Mouse (Mus musculus) cerebellum, adult 9-11 months (tissue): ENCODE results near the gene Dlg2.

ENCODE experiments used
- DNase-seq: peaks from one replicate; pipeline ENCODE4 v3.0.0; 2022

The Dlg2 gene

DNA sequence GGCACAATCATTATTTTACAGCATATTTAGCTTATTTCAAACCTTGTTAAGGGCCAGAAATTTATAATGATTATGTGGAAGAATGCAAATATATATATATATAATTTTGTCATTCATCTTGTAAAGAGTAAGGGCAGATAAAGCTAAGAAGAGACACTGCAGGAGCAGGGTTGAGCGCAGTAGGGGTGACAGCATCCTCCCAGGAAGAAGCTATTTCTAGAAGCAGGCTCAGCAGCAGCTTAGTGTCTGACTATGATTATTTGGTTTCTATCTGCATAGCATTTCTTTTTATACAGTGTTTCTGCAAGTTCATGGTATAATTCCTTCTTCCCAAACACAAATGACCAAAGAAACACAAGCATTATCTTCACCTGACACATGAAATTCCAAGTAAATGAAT lies 1479.1 kb downstream of the Dlg2 start:
- DNase-seq, result no peak

DNA sequence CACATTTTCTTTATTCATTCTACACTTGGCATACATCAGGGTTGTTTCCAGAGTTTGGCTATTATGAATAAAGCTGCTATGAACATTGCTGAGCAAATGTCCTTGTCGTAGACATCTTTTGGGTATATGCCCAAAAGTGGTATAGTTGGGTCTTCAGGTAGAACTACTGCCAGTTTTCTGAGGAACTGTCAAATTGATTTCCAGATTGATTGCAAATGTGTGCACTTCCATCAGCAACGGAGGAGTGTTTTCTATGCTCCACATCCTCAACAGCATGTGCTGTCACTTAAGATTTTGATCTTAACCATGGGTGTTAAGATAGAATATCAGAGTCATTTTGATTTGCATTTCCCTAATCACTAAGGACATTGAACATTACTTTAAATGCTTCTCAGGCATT lies 1486.5 kb downstream of the Dlg2 start:
- DNase-seq, result no peak

DNA sequence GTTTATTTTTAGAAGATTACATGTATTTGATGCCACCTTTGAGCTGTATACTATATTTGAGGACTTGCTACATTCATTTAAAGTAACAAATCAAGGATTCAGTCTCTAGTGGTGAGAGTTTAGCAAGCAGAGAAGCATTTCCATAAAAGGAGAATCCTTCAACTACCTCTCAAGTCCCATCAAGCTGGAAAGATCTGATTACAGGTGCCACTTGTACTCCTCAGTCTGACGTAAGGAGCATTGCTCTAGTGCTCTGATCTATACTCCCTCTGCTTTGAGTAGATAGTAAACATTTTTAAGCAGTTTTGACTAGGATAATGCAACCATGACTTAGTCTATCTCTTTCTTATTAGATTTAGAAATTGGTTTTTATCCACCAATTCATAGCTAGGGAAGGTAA lies 1496.5 kb downstream of the Dlg2 start:
- no peak for DNase-seq

DNA sequence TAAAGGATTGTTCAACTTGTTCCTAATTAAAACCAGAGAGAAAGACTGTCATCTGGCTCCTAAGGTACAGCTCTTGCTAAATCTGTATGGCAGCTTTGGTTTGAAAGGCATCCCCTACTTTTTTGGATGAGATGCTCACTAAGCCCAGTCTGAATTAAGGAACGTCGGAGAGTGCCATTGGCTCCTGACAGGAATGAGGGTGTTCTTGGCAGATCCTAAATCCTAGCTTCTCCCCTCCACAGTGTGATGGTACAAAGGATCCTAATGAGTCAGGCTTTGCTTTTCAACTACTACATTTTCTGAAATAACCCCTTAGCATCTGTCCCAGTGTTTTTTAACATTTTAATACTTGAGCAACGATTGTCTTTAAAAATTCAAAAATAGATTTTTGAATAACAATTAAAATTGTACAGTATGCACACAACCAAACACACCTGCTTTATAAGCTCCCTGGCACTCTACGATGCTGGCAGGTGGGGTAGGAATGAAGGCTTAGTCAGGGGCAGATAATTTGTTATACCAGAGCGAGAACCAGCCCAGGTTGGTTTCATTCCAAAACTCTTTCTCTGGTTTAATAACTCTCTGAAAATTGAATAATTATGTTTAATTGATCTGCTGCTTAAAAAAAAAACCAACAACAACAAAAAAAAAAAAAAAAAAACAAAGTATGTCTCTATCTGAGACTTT lies 1527.4 kb downstream of the Dlg2 start:
- DNase-seq, result no peak

DNA sequence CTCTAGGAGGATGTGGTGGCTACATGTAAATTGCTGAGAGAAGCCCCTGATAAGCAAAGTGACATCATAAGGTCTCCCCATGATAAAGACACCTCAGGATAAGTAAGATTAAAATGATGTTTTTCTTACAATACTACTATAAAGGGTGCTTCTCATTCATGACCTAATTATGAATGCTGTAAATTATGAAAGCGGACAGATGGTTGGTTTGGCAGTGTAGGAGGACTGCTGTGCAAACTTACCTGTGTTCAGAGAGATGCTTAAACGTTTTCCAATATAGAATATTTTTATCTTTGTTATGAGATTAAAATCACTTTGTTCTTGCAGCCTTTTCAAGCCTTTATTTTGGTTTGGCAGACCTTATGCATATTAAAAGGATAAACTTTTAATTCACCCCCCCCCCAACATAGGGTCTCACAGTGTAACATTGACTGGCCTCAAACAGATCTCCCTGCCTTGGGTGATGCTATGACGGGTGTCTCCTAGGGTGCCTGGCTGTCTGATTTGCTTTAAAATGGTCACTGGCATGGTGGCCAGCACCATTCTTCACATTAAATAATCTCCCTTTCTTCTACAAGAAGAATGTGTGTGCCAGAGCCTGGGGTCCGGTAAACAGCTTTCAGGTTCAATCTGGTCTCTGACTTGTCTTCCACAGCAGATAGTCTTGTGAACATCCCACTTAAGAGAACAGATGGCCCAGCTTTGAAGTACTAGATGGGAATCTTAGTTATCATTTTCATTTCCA lies 1529.4 kb downstream of the Dlg2 start:
- peak; percentile 11 for DNase-seq

DNA sequence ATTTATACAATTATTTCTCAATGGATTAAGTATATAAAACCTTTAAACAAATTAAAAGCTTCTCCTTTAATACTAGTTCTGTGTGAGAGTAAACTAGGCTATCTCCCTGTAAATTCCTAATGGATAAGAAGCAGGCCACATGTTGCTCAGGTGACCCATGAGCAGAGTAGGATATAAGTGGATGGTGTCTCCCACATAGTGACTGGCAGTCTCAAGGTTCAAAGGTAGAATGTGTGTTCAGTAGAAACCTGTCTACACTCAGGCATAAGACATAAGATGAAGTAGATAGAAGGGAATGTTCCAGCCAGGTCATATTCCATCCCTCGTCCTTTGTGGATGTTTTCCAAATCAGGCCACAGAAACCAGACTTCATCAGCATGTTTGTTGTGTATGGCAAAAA lies 1532.2 kb downstream of the Dlg2 start:
- DNase-seq, result no peak

DNA sequence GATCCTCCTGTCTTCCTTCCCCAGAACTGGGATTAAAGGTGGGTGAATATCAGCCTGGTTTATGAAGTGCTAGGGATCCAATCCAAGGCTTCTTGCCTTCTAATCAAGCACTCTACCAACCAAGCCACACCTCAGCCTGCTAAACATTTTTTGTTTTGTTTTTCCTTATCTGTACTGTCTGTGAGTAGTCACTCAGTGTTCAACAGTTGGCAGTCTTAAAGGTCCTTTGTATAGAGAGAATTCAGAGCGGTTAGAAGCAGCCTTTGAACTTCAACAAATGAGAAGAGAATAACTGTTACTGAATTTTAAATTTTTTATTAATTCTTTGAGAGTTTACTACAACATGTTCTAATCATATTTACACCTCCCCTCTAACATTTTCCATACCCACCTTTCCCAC lies 1548.5 kb downstream of the Dlg2 start:
- DNase-seq, result no peak

DNA sequence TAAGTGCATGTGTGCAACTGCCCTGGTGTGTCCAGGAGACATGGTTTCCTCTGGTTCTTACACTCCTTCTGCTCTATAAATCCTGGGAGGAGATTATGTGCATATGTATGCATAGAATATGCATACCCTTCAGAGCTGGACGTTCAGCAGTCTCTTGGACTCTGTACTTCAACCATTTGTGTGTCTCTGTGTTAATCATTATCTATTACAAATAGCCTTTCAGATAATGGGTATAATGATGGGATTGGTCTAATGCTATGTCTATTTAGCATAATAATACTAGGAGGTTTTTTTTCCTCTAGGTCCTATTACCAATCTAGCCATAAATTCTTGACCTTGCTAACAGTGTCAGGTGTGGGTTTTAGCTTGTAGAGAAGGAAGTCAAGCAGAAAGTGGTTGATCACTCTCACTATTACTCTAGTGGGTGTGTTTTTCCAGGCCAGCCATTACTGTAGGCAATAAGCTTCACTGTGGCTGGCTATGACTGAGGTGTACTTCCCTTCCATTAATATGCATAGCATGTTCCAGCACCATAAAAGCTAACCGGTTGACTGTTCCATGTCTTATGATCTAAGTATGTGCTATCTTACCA lies 1549.1 kb downstream of the Dlg2 start:
- no peak for DNase-seq

DNA sequence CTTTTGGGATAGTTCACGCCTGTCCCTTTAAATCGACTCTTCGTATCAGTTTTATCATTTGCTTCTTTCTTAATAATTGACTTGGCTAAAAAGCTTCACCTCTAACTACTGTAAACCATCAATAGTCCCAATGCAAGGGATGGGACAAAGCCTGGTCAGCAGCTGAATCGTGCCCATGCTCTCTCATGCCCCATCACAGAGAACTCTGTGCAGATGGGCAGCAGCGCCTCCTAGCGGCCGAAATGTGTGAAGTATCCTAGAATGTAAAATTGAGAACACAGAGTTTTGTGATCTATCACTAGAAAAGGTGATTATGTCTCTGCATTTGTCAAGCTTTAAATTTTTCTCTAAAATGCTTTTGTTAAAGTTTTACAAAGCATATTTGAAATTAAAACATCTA lies 1550.6 kb downstream of the Dlg2 start:
- DNase-seq, result peak; percentile 44

DNA sequence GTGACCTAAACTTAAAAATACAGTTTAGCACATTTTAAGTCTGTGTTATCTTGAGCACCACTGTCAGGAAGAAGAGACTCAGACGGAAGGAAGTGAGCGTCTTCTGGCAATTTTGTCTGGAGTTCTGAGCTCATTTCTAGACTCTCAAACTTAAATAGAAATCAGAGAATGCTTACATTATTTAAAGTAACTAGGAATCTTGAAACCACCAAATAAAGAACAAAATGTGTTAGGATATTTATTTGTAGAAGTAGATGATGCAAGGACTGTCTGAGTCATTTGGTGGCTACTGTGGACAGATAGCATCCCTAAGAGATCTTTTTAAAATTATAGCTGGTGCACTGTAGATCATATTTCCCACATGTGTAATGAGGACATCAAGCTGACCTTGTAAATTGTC lies 1557.8 kb downstream of the Dlg2 start:
- DNase-seq, result no peak

DNA sequence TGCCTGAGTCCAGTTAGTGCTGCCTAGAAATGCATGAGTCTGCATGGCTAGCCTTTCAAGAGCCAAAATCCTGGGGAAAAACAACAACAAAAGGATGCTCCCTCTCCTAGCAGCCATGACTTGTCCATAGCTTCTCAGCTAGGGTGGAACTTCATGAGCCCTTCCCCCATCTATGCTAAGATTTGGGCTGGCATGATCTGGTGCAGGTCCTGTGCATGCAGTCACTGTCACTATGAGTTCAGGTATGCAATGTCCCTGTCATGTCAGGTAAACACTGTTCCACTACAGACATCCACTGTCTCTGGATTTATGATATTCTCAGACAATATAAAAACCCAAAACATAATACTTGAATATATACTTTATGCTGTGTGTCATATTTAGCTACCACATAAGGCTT lies 1563.7 kb downstream of the Dlg2 start:
- no peak for DNase-seq

DNA sequence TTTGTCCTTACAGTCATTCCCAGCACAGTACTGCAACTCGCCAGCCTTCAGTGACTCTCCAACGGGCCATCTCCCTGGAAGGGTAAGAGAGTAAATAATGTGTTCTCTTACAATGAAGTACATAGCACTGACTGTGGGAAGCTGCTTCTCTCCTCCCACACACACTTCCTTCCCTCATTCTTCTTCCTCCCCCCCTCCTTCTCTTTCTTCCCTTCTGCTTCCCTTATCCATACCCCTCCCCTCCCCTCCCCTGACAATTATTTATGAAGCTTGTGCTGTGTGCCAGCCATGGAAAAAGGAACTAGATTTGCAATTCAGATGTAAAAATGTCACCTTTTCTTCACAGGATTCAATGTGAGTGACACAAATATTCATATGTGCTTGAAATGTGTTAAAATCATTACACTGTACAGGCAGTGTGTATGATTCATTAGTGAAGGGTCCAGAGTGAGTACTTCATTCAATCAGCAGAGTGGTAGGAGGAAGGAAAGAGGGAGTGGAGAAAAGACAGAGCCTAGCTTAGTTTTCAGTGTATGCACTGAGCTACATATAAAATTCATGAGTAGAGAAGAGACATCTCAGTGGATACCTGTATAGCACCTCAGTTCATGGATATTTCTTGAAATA lies 1564.4 kb downstream of the Dlg2 start:
- DNase-seq, result no peak

DNA sequence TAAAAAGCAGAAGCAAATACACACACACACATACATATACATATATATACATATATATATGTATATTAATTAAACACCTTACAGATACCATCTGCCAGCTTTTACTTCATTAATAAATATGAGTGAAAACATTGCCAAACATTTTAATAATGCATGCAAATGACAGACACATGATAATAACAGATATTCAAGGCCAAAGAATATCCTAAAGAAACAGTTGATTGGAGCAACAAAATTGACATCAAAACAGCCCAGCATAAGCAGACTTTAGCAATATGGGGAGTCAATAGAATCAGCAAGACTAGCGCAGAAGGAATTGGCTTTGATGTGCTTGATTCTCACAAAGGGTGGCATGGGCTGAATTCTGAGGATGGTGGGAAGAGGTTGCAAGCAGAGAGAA lies 1568.5 kb downstream of the Dlg2 start:
- DNase-seq, result no peak

DNA sequence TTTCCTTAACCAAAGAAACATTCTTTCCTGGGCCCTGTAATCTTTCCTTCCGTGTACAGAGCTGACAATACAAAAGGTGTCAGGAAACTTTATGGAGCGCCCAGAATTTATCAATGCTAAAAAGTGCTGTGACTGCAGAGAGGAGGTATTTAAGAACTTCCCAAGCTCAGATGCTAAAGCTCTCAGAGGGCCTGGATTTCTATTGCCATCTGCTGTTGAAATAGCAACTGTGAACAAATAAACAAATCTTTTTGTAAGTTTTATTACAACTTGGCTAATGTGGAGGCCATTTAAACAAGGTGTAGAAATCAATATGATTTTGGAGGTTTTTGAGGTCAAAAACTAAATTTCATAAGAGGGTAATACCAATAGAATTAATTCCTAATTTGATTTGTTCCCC lies 1570.8 kb downstream of the Dlg2 start:
- DNase-seq, result no peak

DNA sequence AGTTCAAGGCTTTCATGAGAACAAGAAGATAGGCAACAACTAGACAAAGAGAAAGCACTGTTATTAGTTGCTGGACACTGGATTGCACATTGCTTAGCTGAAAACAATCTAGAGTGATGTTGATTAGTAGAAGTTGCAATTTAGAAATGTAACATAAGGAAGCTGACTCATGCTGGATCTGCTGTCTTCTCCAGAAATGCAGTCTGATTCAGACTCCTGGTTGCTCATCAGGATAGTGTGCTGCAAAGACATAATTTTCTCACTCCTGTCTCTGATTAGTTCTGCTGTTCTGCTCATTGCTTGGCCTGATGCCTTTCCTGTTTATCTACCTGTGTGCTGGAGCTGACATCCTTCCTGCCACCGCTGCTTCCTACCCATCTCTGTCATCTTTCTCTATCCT lies 1572.4 kb downstream of the Dlg2 start:
- no peak for DNase-seq

DNA sequence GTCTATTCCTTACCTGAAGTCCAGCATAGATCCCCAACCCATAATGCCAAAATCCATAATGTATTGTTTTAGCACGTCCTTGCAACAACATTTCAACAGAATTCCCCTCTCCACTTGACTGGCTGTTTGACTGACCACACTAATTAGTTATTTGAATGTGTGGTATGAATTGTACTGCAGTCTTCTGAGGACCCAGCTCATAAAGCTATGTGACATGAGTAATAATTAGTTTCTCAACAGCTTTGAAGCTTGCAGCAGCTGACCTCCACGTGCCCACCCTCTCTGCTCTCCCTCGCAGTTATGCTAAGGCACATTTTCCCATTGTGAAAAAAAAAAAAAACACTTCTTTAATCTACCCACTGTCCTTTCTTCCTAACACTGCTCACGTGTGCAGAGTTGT lies 1590.4 kb downstream of the Dlg2 start:
- DNase-seq, result no peak

DNA sequence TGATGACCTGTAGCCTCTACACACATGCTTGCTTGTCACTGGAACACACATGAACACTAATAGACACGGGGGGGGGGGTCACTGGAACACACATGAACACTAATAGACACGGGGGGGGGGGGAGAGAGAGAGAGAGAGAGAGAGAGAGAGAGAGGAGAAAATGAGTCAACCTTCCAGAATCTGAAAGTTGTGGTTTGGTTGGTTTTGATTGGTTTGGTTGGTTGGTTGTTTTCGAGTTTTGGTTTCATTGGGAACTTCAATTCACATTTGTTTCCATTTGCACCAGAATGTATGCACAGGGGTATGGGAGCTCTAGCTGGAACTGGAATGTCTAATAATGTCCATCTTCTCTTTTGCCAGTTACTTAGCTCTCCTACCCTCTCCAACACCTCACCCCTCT lies 1611.0 kb downstream of the Dlg2 start:
- DNase-seq, result no peak

DNA sequence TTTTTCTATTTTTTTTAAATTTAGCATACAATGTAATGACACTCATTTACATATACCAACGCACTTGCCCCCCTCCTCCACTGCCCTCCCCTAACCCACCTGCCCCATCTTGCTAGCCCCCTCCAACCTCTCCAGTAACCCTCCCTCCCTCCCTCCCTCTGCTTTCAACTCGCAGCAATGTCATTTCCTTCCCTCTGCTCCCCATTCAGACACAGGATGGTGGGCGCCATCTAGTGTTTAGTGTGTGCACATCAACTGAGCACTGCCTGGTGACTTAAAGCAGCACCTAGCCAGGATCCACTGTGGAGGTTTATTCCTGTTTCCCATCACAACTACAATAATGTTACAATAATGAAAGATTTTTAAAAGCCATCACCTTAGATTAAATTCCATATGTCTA lies 1617.4 kb downstream of the Dlg2 start:
- peak; percentile 52 for DNase-seq

DNA sequence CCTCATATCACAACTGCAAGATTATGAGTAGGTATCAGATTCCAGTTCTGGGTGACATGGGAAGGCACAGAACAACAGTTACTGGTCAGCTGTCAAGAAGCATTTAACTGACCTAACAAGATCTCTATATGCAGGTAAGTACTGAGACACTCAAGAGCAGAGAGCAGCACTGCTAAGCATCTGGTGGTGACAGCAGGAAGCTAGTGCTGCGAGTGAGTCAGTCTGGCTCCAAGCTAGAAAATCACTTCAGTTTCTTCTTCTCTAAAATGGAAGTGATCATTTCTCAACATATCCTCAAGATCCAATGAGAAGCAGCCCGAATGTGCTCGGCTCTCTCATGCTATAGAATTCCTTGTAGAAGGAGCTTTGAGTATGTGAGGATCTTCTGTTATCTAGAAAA lies 1618.7 kb downstream of the Dlg2 start:
- DNase-seq, result no peak

DNA sequence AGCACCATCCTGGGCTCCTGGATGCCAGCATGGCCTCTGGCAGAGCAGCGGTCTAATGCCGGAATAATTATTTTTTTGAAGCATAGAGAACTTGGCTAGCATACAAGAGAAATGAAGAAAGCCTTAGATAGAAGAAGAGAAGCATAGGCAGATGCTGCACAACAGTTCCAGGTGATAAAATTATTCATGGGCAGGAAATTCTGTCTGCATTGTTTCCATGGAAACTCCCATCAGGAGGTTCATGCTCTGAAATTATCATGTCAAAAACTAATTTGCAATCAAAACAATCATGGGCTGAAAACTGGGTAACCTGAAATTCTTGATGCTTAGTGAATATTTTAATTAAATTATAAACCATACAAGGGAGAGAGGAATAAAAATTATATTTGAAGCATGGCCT lies 1624.4 kb downstream of the Dlg2 start:
- DNase-seq, result no peak

DNA sequence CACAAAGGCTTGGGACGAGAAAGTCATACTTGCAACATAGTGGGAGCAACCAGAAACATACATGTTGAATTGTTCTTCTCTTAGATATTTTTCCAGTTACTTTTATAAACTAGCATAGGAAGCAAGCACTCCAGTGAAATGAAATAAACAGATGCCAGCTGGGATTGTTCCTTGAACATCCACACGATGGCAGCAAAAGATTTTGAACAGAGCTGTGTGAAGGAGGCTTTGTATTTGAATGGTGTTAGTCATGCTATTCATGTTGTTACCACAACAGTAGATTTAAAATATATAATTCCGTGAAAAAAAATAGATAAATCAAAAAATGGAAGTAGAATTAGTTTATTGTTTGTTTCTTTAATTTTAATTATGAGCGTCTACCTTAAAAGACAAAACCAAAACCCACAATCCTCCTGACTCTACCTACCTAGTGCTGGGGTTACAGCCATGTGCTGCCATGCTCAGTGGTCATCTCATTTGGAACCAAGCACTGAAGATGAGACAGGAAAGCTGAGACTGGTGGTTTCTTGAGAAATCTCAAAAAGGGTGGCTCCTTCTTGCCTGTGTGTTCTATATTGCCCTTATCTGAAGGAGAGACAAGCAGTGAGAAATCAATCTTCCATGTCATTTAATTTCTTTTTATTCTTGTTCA lies 1626.5 kb downstream of the Dlg2 start:
- peak; percentile 51 for DNase-seq

DNA sequence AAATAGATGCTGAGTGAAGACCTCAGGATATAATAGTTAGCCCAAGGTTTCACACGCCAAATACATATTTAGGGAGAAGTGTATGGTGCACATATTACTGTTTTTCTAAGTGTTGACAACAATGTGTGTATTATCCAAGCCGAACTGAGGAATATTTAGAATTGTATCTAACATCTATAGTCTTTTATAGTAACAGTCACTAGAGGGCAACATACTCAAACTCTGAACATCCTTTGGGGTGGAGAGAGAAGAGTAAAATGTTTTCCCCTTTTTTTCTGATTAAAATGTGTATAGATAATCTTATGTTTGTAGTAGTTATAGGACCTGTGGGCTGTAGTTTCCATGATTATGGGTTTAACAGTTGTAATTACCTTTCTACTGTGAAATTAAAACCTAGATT lies 1629.0 kb downstream of the Dlg2 start:
- no peak for DNase-seq

DNA sequence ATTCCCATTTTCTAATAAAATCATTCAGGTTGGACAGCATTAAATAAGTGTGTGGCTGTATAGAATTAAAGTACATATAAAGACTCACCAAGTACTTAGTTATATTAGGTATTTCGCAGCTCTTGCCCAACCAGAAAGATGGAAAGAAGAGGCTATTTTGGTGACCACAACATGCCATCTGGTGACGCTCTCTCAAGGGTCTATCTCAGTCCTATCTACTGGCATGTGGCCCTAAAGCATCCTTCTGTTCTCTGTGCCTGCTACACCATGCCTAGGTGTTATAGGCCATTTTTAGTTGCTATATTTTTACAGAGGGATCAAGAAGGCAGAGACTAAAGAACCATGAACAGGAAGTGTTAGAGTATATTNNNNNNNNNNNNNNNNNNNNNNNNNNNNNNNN lies 1629.5 kb downstream of the Dlg2 start:
- peak; percentile 41 for DNase-seq

DNA sequence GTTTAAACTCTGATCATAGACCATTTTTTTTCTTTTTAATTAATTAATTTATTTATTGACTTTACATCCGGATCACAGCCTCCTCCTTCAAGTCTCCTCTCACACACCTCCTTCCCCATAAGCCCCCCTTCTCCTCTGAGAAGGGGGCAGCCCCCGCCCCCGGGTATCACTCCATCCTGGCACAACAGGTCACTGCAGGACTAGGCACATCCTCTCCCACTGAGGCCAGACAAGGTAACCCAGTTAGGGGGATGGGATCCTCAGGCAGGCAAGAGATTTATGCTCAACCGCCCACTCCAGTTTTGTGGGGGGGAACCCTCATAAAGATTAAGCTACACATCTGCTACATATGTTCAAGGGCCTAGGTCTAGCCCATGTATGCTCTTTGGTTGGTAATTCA lies 1636.6 kb downstream of the Dlg2 start:
- DNase-seq, result no peak
